Mouse (Mus musculus) spleen, postnatal 0 days (tissue): ENCODE data around the gene Dop1a. TPM values are rescaled to one million over a fixed set of nuclear protein-coding genes. Genes with fewer than 3 reads are reported as not detected.

Experiments used
- polyA plus RNA-seq: library from polyadenylated mRNA; unstranded; fragments of >200 nt; fragmentation: Nextera tagmentation; extraction: Ambion mirVana; gene quantifications from 2 replicates; pipeline ENCODE4 v1.2.1, GENCODE M21; 2015

Gene Dop1a
- polyA plus RNA-seq, result 9.1 and 9.5 TPM in 2 replicates

GRCm38 (mm10) chr9:86466990-86467870 lies at the start of gene Dop1a:
TSS of gene Dop1a (plus strand) at chr9:86467154.

GRCm38 (mm10) chr9:86464151-86465105 lies 2.5 kb upstream of the Dop1a start, which contains the start of gene Ube2cbp:
TSS of gene Ube2cbp (minus strand) at chr9:86464950.

GRCm38 (mm10) chr9:86571540-86572135 lies 104.7 kb downstream of the Dop1a start, which contains the start of the genes Pgm3 and Rwdd2a:
TSS of gene Pgm3 (minus strand) at chr9:86571842.
TSS of gene Rwdd2a (plus strand) at chr9:86571991.

Other genes starting within 250 kb of the Dop1a start
- gene Ube2cbp, start 2.2 kb upstream of the Dop1a start, polyA plus RNA-seq, result 2.4 and 2.7 TPM in 2 replicates
- gene Pgm3, start 104.7 kb downstream of the Dop1a start, polyA plus RNA-seq, result 8.8 and 10.2 TPM in 2 replicates
- 1.9 and 2.6 TPM in 2 replicates for gene Rwdd2a, start 104.8 kb downstream of the Dop1a start, polyA plus RNA-seq
- 3.3 and 4.0 TPM in 2 replicates for gene Me1, start 228.8 kb downstream of the Dop1a start, polyA plus RNA-seq